Mouse (Mus musculus) urinary bladder, adult 2 months (tissue): ENCODE results near the gene Xdh. TPM values are rescaled to one million over a fixed set of nuclear protein-coding genes. Genes with fewer than 3 reads are reported as not detected.

Experiments
- DNase-seq: peaks from one replicate; pipeline ENCODE4 v3.0.0; 2022; ENCODE audit warnings: low spot score
- polyA plus RNA-seq: library from polyadenylated mRNA; depleted of rRNA; stranded (reverse); fragments of >200 nt; gene quantifications from 2 replicates; pipeline ENCODE4 v1.2.3, GENCODE M21; 2012

The Xdh gene
- polyA plus RNA-seq, 1 experiment, result 48.4 TPM

- DNase-seq, result no peak
Observed at GRCm38 (mm10) chr17:73942268-73942962, 7.6 kb downstream of the Xdh start.

- DNase-seq, result no peak
Observed at GRCm38 (mm10) chr17:73941816-73942215, 8.2 kb downstream of the Xdh start.

DNA sequence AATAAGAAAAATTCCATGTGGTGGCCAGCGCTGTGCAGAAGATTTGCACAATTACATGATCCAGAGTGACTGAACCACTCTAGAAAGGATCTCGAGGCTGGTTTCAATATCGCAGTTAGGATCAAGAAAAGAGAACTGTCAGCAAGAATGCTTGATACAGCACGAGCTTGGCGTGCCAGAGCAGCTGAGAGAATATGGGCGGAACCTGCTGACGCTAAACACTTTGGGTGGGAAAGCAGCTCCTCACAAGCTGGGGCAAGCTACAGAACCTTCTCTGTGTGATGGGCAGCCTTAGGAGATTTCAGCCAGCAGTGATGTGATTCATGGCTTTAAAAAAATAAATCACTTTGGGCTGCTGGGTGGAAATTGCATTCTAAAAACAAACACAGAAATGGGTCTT, 12.9 kb downstream of the Xdh start:
- DNase-seq, result no peak

DNA sequence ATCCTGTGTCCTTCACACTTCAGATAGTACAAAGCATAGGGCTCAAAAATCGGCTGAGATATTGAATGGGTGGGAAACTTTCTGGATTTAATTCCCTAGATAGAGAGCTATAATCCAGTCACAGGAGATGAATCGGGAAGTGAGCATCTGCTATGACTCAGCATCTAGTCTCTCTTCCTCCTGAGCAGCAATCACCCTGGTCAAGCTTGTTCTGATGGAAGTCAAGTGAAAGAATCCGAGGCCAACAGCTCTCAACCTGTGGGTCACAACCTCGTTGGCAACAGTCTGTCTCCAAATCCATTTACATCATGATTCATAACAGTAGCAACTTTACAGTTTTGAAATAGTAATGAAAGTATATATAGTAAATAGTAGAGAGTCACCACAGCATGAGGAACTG, 14.8 kb downstream of the Xdh start:
- no peak for DNase-seq

- no peak for DNase-seq
Observed at GRCm38 (mm10) chr17:73934281-73934680, 15.7 kb downstream of the Xdh start.

DNA sequence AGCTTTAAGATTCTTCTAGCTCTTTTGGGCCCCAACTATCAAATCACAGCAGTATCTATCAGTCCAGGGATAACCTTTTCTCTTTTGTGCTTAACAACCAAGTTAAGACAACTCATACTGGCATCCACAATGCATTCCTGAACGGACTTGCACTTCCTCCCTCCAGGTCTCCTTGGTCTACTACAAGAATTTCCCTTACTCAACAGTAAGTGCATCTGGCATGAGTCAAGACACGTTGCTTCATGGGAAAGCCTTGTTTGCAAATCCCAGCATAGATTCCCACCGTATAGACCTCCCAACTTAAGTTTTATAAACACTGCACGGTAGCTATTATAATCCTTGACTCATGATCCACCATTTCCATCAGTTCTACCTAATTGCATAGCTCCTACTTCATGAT, 16.4 kb downstream of the Xdh start:
- no peak for DNase-seq

DNA sequence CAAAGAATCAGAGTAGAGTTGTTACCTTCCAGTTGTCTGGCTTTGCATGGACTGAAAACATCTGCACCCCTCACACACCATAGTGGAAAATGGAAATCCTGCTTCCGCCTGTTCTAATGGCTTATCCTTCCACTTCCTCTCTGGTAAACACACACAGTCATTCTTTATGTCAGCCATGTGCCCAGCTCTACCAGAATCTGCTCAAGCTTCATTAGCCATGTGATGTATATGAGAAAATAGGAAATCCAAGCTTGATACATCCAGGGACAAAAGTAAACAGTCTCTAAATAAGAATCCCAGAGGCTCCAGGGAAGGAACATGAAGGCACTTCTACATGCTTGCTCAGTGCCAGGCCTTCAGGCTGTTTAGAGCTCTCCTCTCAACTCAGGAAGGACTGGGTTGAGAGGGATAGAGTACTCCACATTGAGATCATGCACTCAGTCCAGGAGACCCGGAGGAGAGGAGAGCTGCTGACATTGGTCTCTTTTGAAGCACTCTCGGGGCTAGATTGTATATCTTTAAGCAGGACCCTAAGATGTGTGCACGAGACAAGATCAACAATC, 17.4 kb downstream of the Xdh start:
- DNase-seq, result no peak

DNA sequence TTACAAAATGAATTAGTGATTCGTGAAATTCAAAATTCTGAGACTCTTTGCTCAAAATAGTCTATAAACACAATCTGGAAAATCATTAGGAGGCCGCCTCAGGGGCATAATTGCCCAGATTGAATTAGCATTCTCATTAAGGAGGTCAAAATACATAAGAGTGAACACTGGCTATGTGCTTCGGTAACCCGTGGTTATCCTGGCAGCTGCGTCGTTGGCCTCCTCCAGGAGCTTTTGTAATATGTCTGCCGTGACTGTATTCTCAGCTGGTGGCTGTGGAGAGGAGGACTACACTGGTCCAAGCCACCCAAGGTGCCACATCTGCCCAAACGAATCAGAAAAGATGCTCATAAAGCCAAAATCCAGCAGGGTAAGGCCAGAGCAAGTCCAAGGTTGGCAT, 30.5 kb downstream of the Xdh start:
- DNase-seq, result no peak

- no peak for DNase-seq
Observed at GRCm38 (mm10) chr17:73918944-73919381, 31.0 kb downstream of the Xdh start.

DNA sequence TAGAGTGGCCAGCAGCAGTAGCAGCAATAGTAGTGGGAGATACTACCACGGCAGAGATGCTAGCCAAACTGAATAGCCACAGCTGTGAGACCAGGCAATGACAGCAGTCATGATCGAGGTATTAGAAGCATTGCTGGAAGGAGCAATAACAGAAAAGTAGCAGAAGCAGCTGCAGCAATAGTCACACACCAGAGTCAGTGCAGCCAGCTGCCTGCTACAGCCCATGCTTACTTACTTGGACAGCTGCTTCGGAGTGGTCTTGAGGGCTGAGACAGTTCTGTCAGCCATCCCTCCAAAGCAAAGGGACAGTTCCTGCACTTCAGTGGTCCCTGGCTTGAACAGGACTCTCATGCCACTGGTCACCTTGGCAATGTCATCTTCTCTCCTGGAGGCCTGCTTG, 31.9 kb downstream of the Xdh start:
- no peak for DNase-seq

DNA sequence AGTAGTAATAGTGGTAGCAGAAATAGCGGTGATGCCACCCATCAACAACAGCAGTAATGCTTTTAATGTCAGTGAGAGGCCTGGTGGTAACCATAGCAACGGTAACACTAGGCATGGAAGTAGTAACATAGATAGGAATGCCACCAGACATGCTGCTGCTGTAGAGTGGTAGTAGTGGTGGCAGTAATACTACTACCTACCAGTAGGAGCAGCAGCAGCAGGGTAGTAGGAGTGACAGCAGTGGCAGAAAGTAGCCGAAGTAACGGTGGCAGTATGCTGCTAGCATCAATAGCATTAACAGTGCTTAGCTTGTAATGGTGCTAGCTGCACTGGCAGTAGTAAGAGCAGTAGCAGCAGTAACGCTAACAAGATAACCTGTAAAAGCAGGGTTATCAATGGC, 32.3 kb downstream of the Xdh start:
- DNase-seq, result no peak

DNA sequence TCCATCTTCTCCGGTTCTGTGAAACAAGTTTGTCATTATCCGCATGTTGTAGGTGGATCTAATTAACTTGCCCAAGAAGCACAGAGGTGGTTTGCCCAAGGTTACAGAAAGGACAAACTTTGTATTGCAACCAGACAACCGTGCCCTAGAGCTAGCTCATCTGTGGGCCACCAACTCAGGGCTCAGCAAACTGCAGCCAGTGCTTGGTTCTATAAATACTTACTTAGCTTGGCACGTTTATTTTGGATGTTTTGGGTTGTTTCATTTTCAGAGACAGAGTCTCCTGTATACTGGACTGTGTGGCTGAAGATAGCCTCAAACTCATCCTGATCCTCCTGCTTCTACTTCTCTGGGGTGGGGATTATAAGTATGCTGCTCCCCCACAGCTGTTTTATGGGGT, 35.3 kb downstream of the Xdh start:
- DNase-seq, result no peak

- no peak for DNase-seq
Observed at GRCm38 (mm10) chr17:73906076-73906475, 43.9 kb downstream of the Xdh start.

DNA sequence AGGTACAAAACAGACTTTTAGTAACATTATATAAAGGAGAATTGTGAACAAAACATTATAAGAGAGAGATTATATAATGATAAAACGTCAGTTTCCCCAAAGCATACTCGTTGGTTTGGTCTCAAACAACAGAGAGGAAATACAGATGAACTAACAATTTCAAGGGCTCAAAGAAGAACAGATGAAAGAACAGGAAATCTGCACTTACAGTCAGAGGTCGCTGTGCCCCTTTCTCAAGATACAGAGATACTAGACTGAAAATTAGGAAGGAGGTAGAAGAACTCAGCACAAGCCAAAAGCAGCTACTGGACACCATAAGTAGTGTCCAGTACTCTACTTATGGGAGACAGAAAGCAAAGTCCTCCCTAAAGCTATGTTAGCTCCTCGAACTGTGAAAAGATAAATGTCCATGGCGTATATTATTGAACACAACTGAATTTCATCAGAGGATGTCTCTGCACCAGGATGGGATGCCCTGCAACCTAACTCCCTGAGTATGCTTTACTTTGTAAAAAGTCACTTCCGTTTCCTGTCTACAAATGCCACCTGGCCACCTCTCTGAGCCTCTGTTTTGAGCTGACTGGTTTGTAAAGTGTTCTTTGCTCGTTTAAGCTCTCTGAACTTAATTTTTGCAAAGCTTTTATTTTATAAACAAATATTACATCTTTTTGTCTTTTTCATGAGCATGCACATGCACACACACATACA, 44.8 kb downstream of the Xdh start:
- DNase-seq, result no peak

- DNase-seq, result no peak
Observed at GRCm38 (mm10) chr17:73903121-73903520, 46.9 kb downstream of the Xdh start.

- no peak for DNase-seq
Observed at GRCm38 (mm10) chr17:73902234-73902636, 47.8 kb downstream of the Xdh start.

DNA sequence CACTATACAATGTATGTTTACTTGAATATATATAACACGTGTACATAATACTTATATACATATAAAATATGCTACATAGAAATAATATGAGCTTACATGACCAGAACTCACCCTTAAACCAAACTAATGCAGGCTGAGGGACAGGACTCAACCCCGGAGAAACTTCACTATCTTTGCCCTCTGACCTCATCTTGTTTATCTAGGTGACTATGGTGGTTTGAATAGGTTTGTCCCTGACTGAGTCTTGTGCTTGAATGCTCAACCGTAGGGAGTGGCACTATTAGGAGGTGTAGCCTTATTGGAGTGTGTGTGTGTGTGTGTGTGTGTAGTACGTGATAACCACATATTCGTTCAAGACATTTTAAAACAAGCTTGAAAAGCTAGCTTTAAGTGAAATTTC, 55.6 kb downstream of the Xdh start:
- no peak for DNase-seq

DNA sequence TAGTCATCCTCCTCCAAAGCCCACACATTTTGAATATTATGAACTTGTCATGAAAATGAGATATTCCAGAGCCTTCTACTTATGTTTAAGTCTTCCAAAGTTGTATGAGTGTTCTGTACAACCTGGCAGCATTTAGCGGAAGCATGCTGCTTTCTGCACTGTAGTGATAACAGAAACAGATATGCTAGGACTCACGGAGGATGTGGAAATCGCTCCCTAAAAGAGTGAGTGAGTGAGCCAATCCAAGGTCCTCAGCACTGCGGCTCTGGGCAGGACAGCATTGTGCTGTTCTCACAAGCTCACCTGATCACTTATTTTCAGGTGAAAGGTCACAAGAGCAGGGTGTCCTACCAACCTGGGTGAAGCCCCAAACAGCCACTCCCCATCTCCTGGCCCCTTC, 56.2 kb downstream of the Xdh start:
- DNase-seq, result no peak

- no peak for DNase-seq
Observed at GRCm38 (mm10) chr17:73893207-73893606, 56.8 kb downstream of the Xdh start.

- no peak for DNase-seq
Observed at GRCm38 (mm10) chr17:73891590-73891989, 58.4 kb downstream of the Xdh start.

GRCm38 (mm10) chr17:73886071-73886785, 63.8 kb downstream of the Xdh start:
- DNase-seq, result no peak

DNA sequence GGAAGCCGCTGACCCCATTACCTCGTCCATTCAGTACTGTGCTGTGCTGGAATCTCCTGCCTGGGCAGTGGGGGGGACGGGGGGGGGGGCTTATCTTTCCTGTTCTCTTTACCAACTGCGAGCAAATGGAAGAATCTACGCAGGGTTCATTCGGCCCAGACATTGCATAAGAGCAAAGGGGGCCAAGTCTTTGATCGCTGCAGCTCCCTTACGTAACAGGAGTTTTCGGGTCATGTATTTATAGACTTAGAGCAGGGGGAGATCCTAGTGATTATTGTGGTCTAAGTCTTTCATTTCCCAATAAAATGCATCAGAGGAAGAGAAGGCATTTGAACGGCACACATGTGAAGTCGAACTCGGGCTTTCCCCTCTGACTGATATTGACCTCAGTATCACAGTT, 66.7 kb downstream of the Xdh start:
- DNase-seq, result no peak

DNA sequence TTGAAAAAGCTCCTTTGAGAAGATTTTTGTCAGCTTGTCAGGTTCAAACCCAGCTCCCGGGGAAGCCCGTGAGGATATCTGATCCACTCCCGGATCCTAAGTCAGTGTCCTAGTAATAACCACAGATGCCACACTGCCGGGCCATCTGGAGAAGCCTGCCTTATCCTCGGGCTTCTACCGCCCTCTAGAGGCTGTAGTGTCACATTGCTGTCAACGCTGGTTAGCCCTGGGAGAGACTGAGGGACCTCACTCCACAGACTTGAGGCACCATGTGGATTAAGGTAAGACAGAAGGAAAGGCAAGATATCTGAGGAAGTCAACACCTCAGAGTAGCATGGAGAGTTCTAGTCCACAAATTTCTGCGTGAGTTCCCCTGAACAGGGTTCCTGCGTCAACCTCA, 67.8 kb downstream of the Xdh start:
- DNase-seq, result no peak
